Mouse (Mus musculus): ENCODE data around the gene Zmynd8.

- TF ChIP-seq CTCF (IDR thresholded peaks at IDR 0.05; ENCODE audit: low read depth) = no peak
- no peak for TF ChIP-seq EP300 (IDR thresholded peaks at IDR 0.05; ENCODE audit: low read depth)
These were observed 23.3 kb downstream of the Zmynd8 start for GRCm38 (mm10) chr2:165875406-165875955.

All from liver, postnatal 0 days (tissue).